Mouse (Mus musculus): ENCODE results near the gene Hpf1. TPM values are rescaled to one million over a fixed set of nuclear protein-coding genes. Genes with fewer than 3 reads are reported as not detected.

The Hpf1 gene
- total RNA-seq, 2 experiments from 2014 or later, result 116 to 199 TPM

Other genes with a start within 250 kb of the Hpf1 start
- 293 and 374 TPM in 2 replicates for gene Clcn3, start 92.9 kb downstream of the Hpf1 start, total RNA-seq (2015; ENCODE audit: low replicate concordance)
- gene Clcn3, start 92.9 kb downstream of the Hpf1 start, total RNA-seq (2017; ENCODE audit: low replicate concordance), result 484 and 559 TPM in 2 replicates
- 14.3 and 15.9 TPM in 2 replicates for gene Nek1, start 102.8 kb downstream of the Hpf1 start, total RNA-seq (2015; ENCODE audit: low replicate concordance)
- 20.4 and 21.5 TPM in 2 replicates for gene Nek1, start 102.8 kb downstream of the Hpf1 start, total RNA-seq (2017; ENCODE audit: low replicate concordance)